Mouse (Mus musculus) CH12.LX (cell line): ENCODE results near the gene Tut7. TPM values are rescaled to one million over a fixed set of nuclear protein-coding genes. Genes with fewer than 3 reads are reported as not detected.

ENCODE experiments used
- DNase-seq: peaks from one replicate; pipeline ENCODE4 v3.0.0-alpha.2; 2013; ENCODE audit errors: extremely low read depth
- H3K27ac ChIP-seq: 2 replicates; pipeline ENCODE4 v1.5.1; 2012; ENCODE audit warnings: low read depth, mild to moderate bottlenecking, control low read depth, moderate library complexity; ENCODE audit not compliant: insufficient read depth
- H3K27me3 ChIP-seq: replicated peaks from 2 replicates; pipeline ENCODE3; 2012; ENCODE audit warnings: inconsistent platforms
- H3K36me3 ChIP-seq, 2 experiments: replicated peaks in 1 of 2; 2 replicates each; pipeline versions ENCODE3 to v1.6.1; 2012; ENCODE audit warnings: inconsistent platforms in 1 of 2, low read length in 1 of 2, mild to moderate bottlenecking in 1 of 2, mixed read lengths in 1 of 2, moderate library complexity in 1 of 2; ENCODE audit not compliant: control insufficient read depth in 1 of 2, insufficient read depth in 1 of 2
- H3K4me1 ChIP-seq, 2 experiments: 2 replicates each; pipeline ENCODE4 v1.6.1; 2012; ENCODE audit warnings: inconsistent platforms in 1 of 2, moderate library complexity in 1 of 2; ENCODE audit not compliant: insufficient read depth in 2 of 2, control insufficient read depth in 1 of 2
- H3K4me2 ChIP-seq: 2 replicates; pipeline ENCODE4 v1.6.1; 2012; ENCODE audit warnings: low read depth, mild to moderate bottlenecking, control low read depth; ENCODE audit not compliant: poor library complexity, insufficient read depth, severe bottlenecking
- H3K4me3 ChIP-seq, 3 experiments: fragments of 150-350 bp in 1 of 3; sonication (generic) in 1 of 3; replicated peaks in 1 of 3; 2 replicates each; pipeline versions ENCODE3 to v1.5.1; 2011 to 2012; ENCODE audit warnings: low read depth in 2 of 3, low read length in 2 of 3, mild to moderate bottlenecking in 2 of 3, moderate library complexity in 2 of 3, control low read depth in 1 of 3, improper control_type of control experiment in 1 of 3, inconsistent platforms in 1 of 3, mixed read lengths in 1 of 3; ENCODE audit not compliant: poor library complexity in 1 of 3
- H3K79me2 ChIP-seq: replicated peaks from 2 replicates; pipeline ENCODE4 v1.6.1; 2012; ENCODE audit warnings: mild to moderate bottlenecking, moderate library complexity; ENCODE audit not compliant: control insufficient read depth, poor library complexity, insufficient read depth, severe bottlenecking; ENCODE audit errors: extremely low read depth
- H3K9ac ChIP-seq: 2 replicates; pipeline ENCODE4 v1.6.1; 2012; ENCODE audit warnings: low read depth, mild to moderate bottlenecking, control low read depth, moderate library complexity; ENCODE audit not compliant: insufficient read depth
- H3K9me3 ChIP-seq: replicated peaks from 2 replicates; pipeline ENCODE3; 2012; ENCODE audit warnings: low read length, inconsistent platforms, mixed read lengths
- BHLHE40 ChIP-seq: IDR thresholded peaks from 2 replicates; pipeline ENCODE4 v1.6.1; 2011; ENCODE audit warnings: mild to moderate bottlenecking, low read depth, low read length, improper control_type of control experiment
- CHD1 ChIP-seq: IDR thresholded peaks from 2 replicates; pipeline ENCODE4 v1.6.1; 2012; ENCODE audit warnings: low read depth, low read length, improper control_type of control experiment, inconsistent platforms
- CHD2 ChIP-seq: IDR thresholded peaks from 2 replicates; pipeline ENCODE4 v1.6.1; 2011; ENCODE audit warnings: low read length, improper control_type of control experiment
- CTCF ChIP-seq, 2 experiments: IDR thresholded peaks in 1 of 2; conservative IDR thresholded peaks in 1 of 2; 2 replicates each; pipeline ENCODE4 v1.5.1; 2011 to 2012; ENCODE audit warnings: low read depth in 2 of 2, low read length in 2 of 2, improper control_type of control experiment in 1 of 2, inconsistent platforms in 1 of 2, mild to moderate bottlenecking in 1 of 2, moderate library complexity in 1 of 2
- ELF1 ChIP-seq: IDR thresholded peaks from 2 replicates; pipeline ENCODE4 v1.6.1; 2014; ENCODE audit warnings: low read depth, mild to moderate bottlenecking, inconsistent platforms, low read length, improper control_type of control experiment
- EP300 ChIP-seq: IDR thresholded peaks from 2 replicates; pipeline ENCODE4 v1.6.1; 2011; ENCODE audit warnings: low read length, improper control_type of control experiment
- ETS1 ChIP-seq: conservative IDR thresholded peaks from 2 replicates; pipeline ENCODE4 v1.6.1; 2012; ENCODE audit warnings: low read depth, mild to moderate bottlenecking, inconsistent platforms, low read length, improper control_type of control experiment, moderate library complexity
- GABPA ChIP-seq: IDR thresholded peaks from 2 replicates; pipeline ENCODE4 v1.6.1; 2012; ENCODE audit warnings: low read depth, low read length, improper control_type of control experiment, inconsistent platforms; ENCODE audit not compliant: insufficient replicate concordance
- HCFC1 ChIP-seq: IDR thresholded peaks from 2 replicates; pipeline ENCODE4 v1.6.1; 2012; ENCODE audit warnings: low read depth, mild to moderate bottlenecking, inconsistent platforms, low read length, improper control_type of control experiment
- JUND ChIP-seq: conservative IDR thresholded peaks from 2 replicates; pipeline ENCODE4 v1.6.1; 2011; ENCODE audit warnings: low read depth, low read length, improper control_type of control experiment
- MAX ChIP-seq: IDR thresholded peaks from 2 replicates; pipeline ENCODE4 v1.6.1; 2011; ENCODE audit warnings: low read length, improper control_type of control experiment
- MAZ ChIP-seq: IDR thresholded peaks from 2 replicates; pipeline ENCODE4 v1.6.1; 2012; ENCODE audit warnings: low read depth, mild to moderate bottlenecking, inconsistent platforms, low read length, improper control_type of control experiment, moderate library complexity
- MEF2A ChIP-seq: IDR thresholded peaks from 2 replicates; pipeline ENCODE4 v1.6.1; 2014; ENCODE audit warnings: low read depth, mild to moderate bottlenecking, inconsistent platforms, low read length, improper control_type of control experiment, borderline replicate concordance
- MXI1 ChIP-seq: IDR thresholded peaks from 2 replicates; pipeline ENCODE4 v1.6.1; 2011; ENCODE audit warnings: mild to moderate bottlenecking, low read depth, low read length, improper control_type of control experiment
- MYC ChIP-seq: IDR thresholded peaks from 2 replicates; pipeline ENCODE4 v1.6.1; 2011; ENCODE audit warnings: low read depth, mild to moderate bottlenecking, improper control_type of control experiment, low read length
- NRF1 ChIP-seq: IDR thresholded peaks from 2 replicates; pipeline ENCODE4 v1.6.1; 2014; ENCODE audit warnings: low read depth, mild to moderate bottlenecking, inconsistent platforms, low read length, improper control_type of control experiment, moderate library complexity
- PAX5 ChIP-seq: IDR thresholded peaks from 2 replicates; pipeline ENCODE4 v1.6.1; 2012; ENCODE audit warnings: low read length, inconsistent platforms, mixed read lengths
- POLR2A ChIP-seq: IDR thresholded peaks from 2 replicates; pipeline ENCODE4 v1.6.1; 2011; ENCODE audit warnings: low read depth, mild to moderate bottlenecking, improper control_type of control experiment, low read length
- RAD21 ChIP-seq: IDR thresholded peaks from 2 replicates; pipeline ENCODE4 v1.6.1; 2011; ENCODE audit warnings: low read depth, mild to moderate bottlenecking, low read length, improper control_type of control experiment, moderate library complexity
- RCOR1 ChIP-seq: conservative IDR thresholded peaks from 2 replicates; pipeline ENCODE4 v1.6.1; 2012; ENCODE audit warnings: low read depth, mild to moderate bottlenecking, inconsistent platforms, low read length, improper control_type of control experiment
- SIN3A ChIP-seq: IDR thresholded peaks from 2 replicates; pipeline ENCODE4 v1.6.1; 2012; ENCODE audit warnings: low read length, improper control_type of control experiment, inconsistent platforms
- SMC3 ChIP-seq: IDR thresholded peaks from 2 replicates; pipeline ENCODE4 v1.6.1; 2011; ENCODE audit warnings: low read depth, low read length, improper control_type of control experiment
- TCF12 ChIP-seq: IDR thresholded peaks from 2 replicates; pipeline ENCODE4 v1.6.1; 2014; ENCODE audit warnings: low read depth, mild to moderate bottlenecking, inconsistent platforms, low read length, improper control_type of control experiment
- UBTF ChIP-seq: IDR thresholded peaks from 2 replicates; pipeline ENCODE4 v1.6.1; 2012; ENCODE audit warnings: low read depth, mild to moderate bottlenecking, inconsistent platforms, low read length, improper control_type of control experiment, moderate library complexity
- USF2 ChIP-seq: conservative IDR thresholded peaks from 2 replicates; pipeline ENCODE4 v1.6.1; 2011; ENCODE audit warnings: low read depth, low read length, improper control_type of control experiment
- ZC3H11A ChIP-seq: IDR thresholded peaks from 2 replicates; pipeline ENCODE4 v1.6.1; 2012; ENCODE audit warnings: low read depth, mild to moderate bottlenecking, inconsistent platforms, low read length, improper control_type of control experiment
- ZKSCAN1 ChIP-seq: IDR thresholded peaks from 2 replicates; pipeline ENCODE4 v1.6.1; 2012; ENCODE audit warnings: low read depth, inconsistent platforms, low read length, improper control_type of control experiment, borderline replicate concordance
- dilution Hi-C: fragments of 300-500 bp; cut with MboI; formaldehyde crosslinking; loops from 2 replicates; pipeline ENCODE4 v1.14.3; 2020; ENCODE audit warnings: low sequenced_read_pairs; ENCODE audit not compliant: extremely low pct_unique_long_range_greater_than_20kb, extremely low pct_ligation_motif_present
- in situ Hi-C: fragments of 300-500 bp; cut with MboI; formaldehyde crosslinking; loops from 3 replicates; pipeline ENCODE4 v1.14.3; 2019; ENCODE audit warnings: low sequenced_read_pairs, low pct_ligation_motif_present, low pct_unique_long_range_greater_than_20kb, mixed read lengths
- polyA plus RNA-seq: library from polyadenylated mRNA; unstranded; fragments of >175 nt; gene quantifications from 2 replicates; pipeline ENCODE4 v1.2.1, GENCODE M21; 2012; ENCODE audit warnings: low read depth; ENCODE audit not compliant: insufficient read length
- total RNA-seq, 2 experiments: library from RNA; depleted of rRNA; stranded (reverse); fragments of 300-350 nt in 1 of 2; fragments of >200 nt in 1 of 2; gene quantifications; 2 replicates each; pipeline ENCODE4 v1.2.3; 2012 to 2014

Gene Tut7
- total and polyA plus RNA-seq, 3 experiments: 14.3 to 21.6 (median 17.9) TPM

- no peak within 1 kb of the TSS for H3K9ac ChIP-seq
- no peak within 1 kb of the TSS for H3K27ac ChIP-seq
- peaks cover 4 to 12% of the 10 kb centered on the region in 2 experiments for H3K4me1 ChIP-seq
- dilution Hi-C loops (no loop called here), in situ Hi-C loops (loop anchor here (25.0 kb wide), 1 partner anchor 1119 kb away; the partner anchor contains the start of gene Slc28a3)
- H3K27me3 ChIP-seq: peaks cover 2% of the 10 kb centered on the region
- H3K79me2 ChIP-seq: no peaks in the 10 kb centered on the region
- no peak within 1 kb of the TSS for H3K4me2 ChIP-seq
- H3K36me3 ChIP-seq: no peaks in the 10 kb centered on the region
- TF ChIP-seq UBTF (no peak), CHD1 (no peak), MAX (no peak), PAX5 (no peak), RAD21 (no peak), EP300 (no peak), POLR2A (no peak), CHD2 (no peak), BHLHE40 (no peak), SMC3 (no peak), MYC (no peak), USF2 (no peak), MAZ (no peak), HCFC1 (no peak), SIN3A (no peak), ETS1 (no peak), ZKSCAN1 (no peak)
- TF ChIP-seq, all 38 proteins: peak for 0
- Histone ChIP-seq H3K4me3 (no peak within 1 kb of the TSS), H3K9me3 (no peaks in the 10 kb centered on the region)
- DNase-seq: no peak
Observed at GRCm38 (mm10) chr13:59731652-59732051, 91.3 kb downstream of the Tut7 start, which contains the start of gene Spata31d1d. Spata31d1d (minus strand) TSS chr13:59731752.

GRCm38 (mm10) chr13:59728378-59729093 lies 94.4 kb downstream of the Tut7 start:
- H3K4me2 ChIP-seq: no peak overlapping the region
- no peak for TF ChIP-seq MAX
- TF ChIP-seq ETS1: no peak
- peak; percentile 66 for TF ChIP-seq ZC3H11A
- no peak for TF ChIP-seq GABPA
- TF ChIP-seq NRF1: 0 out of 2 replicates have a peak, but pooled peaks have one; percentile 18
- TF ChIP-seq TCF12: 0 out of 2 replicates have a peak, but pooled peaks have one; percentile 17
- TF ChIP-seq MYC: no peak
- TF ChIP-seq JUND: no peak
- no peak for TF ChIP-seq MEF2A
- no peak for TF ChIP-seq RCOR1
- peak; percentile 85 to 96 for TF ChIP-seq CTCF (conservative IDR thresholded peaks at IDR 0.05 in 1 of 2, IDR thresholded peaks at IDR 0.05 in 1 of 2; ENCODE audit: low read depth in 2 of 2, low read length in 2 of 2)
- no peak for TF ChIP-seq ZKSCAN1
- no peak for TF ChIP-seq HCFC1
- no peak for TF ChIP-seq MXI1
- TF ChIP-seq SIN3A: no peak
- 0 out of 2 replicates have a peak, but pooled peaks have one; percentile 9 for TF ChIP-seq ELF1
- peak; percentile 90 for TF ChIP-seq SMC3
- H3K27me3 ChIP-seq: peaks cover 3% of the 10 kb centered on the region
- dilution Hi-C loops (no loop called here), in situ Hi-C loops (loop anchor here (25.0 kb wide), 1 partner anchor 1116 kb away; the partner anchor contains the start of gene Slc28a3)
- H3K79me2 ChIP-seq: no peaks in the 10 kb centered on the region
- DNase-seq: peak; percentile 84
- no peak overlapping the region for H3K27ac ChIP-seq
- no peak overlapping the region for H3K9ac ChIP-seq
- H3K36me3 ChIP-seq: no peaks in the 10 kb centered on the region
- no peak overlapping the region for H3K4me3 ChIP-seq
- H3K9me3 ChIP-seq: no peaks in the 10 kb centered on the region
- peaks cover 0 to 6% of the 10 kb centered on the region in 2 experiments; a peak in 2 of 4 replicates for H3K4me1 ChIP-seq
